Mouse (Mus musculus) heart, embryonic 13.5 days (tissue): Measurements from ENCODE around the gene Inha. TPM values are rescaled to one million over a fixed set of nuclear protein-coding genes. Genes with fewer than 3 reads are reported as not detected.
A peak's percentile ranks its signal among the peaks of the same experiment; 100 is the strongest.

Experiments used
- ATAC-seq: fragments of 200-750 bp; cut with Nextera tagmentation; 2 replicates; pipeline ENCODE4 v1.8.0; 2017; ENCODE audit warnings: moderate TSS enrichment; ENCODE audit not compliant: insufficient number of reproducible peaks, low FRiP score, low TSS enrichment; ENCODE audit errors: extremely low read depth
- H3K27ac ChIP-seq: fragments of 300-500 bp; sonication (generic); replicated peaks from 2 replicates; pipeline ENCODE4 v1.5.1; 2015; ENCODE audit warnings: moderate library complexity, mild to moderate bottlenecking, inconsistent platforms
- H3K27me3 ChIP-seq: fragments of 300-500 bp; sonication (generic); replicated peaks from 2 replicates; pipeline ENCODE4 v1.6.1; 2015; ENCODE audit warnings: mild to moderate bottlenecking, inconsistent platforms
- H3K36me3 ChIP-seq: fragments of 300-500 bp; sonication (generic); 2 replicates; pipeline ENCODE4 v1.6.1; 2015; ENCODE audit warnings: mild to moderate bottlenecking, inconsistent platforms
- H3K4me1 ChIP-seq: fragments of 300-500 bp; sonication (generic); 2 replicates; pipeline ENCODE4 v1.6.1; 2015; ENCODE audit warnings: inconsistent platforms
- H3K4me2 ChIP-seq: fragments of 300-500 bp; sonication (generic); 2 replicates; pipeline ENCODE4 v1.6.1; 2015; ENCODE audit warnings: inconsistent platforms, mild to moderate bottlenecking, moderate library complexity
- H3K4me3 ChIP-seq: fragments of 300-500 bp; sonication (generic); 2 replicates; pipeline ENCODE4 v1.5.1; 2015; ENCODE audit warnings: moderate library complexity, mild to moderate bottlenecking, inconsistent platforms
- H3K9ac ChIP-seq: fragments of 300-500 bp; sonication (generic); 2 replicates; pipeline ENCODE4 v1.6.1; 2015; ENCODE audit warnings: inconsistent platforms, mild to moderate bottlenecking, moderate library complexity
- H3K9me3 ChIP-seq: fragments of 300-500 bp; sonication (generic); 2 replicates; pipeline ENCODE4 v1.6.1; 2016; ENCODE audit warnings: inconsistent platforms
- WGBS: fragments of 180-500 bp; shearing (Covaris S2); methylation state at CpG from one replicate; pipeline ENCODE4 v1.1.7; 2015; ENCODE audit warnings: mixed read lengths; 5-methylcytosine and 5-hydroxymethylcytosine counted together
- polyA plus RNA-seq: library from polyadenylated mRNA; unstranded; fragments of >200 nt; fragmentation: Nextera tagmentation; extraction: Ambion mirVana; gene quantifications from 2 replicates; pipeline ENCODE4 v1.2.1, GENCODE M21; 2015

Gene Inha
- polyA plus RNA-seq = 5.5 and 6.0 TPM in 2 replicates

DNA sequence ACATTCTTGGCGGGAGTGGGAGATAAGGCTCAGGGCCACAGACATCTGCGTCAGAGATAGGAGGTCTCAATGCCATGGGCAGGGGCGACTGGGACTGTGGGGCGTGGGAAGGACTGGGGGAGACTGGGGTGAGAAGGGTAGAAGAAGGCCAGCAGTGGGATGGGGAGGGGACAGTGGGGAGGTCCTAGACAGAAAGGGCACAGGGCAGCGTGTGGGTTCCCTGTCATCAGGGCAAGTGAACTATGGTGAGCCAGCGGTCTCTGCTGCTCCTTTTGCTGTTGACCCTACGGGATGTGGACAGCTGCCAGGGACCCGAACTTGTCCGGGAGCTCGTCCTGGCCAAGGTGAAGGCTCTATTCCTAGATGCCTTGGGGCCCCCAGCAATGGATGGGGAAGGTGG is at the start of gene Inha:
Inha (plus strand) TSS at position 72 of the 400 bp plus-strand sequence.
- peak within 1 kb of the TSS; percentile 97 for H3K4me3 ChIP-seq
- ATAC-seq = no peak
- H3K4me1 ChIP-seq = peaks cover 71% of the 10 kb centered on the region
- peaks cover 30% of the 10 kb centered on the region for H3K36me3 ChIP-seq
- peak within 1 kb of the TSS; percentile 100 for H3K27ac ChIP-seq
- peak within 1 kb of the TSS; percentile 100 for H3K9ac ChIP-seq
- H3K4me2 ChIP-seq = peak within 1 kb of the TSS; percentile 91
- H3K27me3 ChIP-seq = no peaks in the 10 kb centered on the region
- 24% methylated on average over 10 of the region's 10 CpGs for WGBS
- no peaks in the 10 kb centered on the region for H3K9me3 ChIP-seq

GRCm38 (mm10) chr1:75457710-75458024 is 49.2 kb upstream of the Inha start:
- Histone ChIP-seq H3K9ac (peak overlapping the region; percentile 77; the same call in 1 of the 2 replicates), H3K9me3 (no peaks in the 10 kb centered on the region), H3K4me1 (peaks cover 31% of the 10 kb centered on the region), H3K36me3 (no peaks in the 10 kb centered on the region), H3K4me2 (peak overlapping the region; percentile 73), H3K27me3 (peaks cover 79% of the 10 kb centered on the region), H3K4me3 (peak overlapping the region; percentile 48), H3K27ac (peak overlapping the region; percentile 74; the same call in 1 of the 2 replicates)
- ATAC-seq = no peak
- 2% methylated on average over 8 of the region's 10 CpGs for WGBS

GRCm38 (mm10) chr1:75458025-75458788 is 48.7 kb upstream of the Inha start:
- Histone ChIP-seq H3K36me3 (no peaks in the 10 kb centered on the region), H3K9me3 (no peaks in the 10 kb centered on the region), H3K4me3 (peak overlapping the region; percentile 48), H3K9ac (peak overlapping the region; percentile 77), H3K4me2 (peak overlapping the region; percentile 73), H3K4me1 (peaks cover 34% of the 10 kb centered on the region), H3K27me3 (peaks cover 74% of the 10 kb centered on the region), H3K27ac (peak overlapping the region; percentile 74)
- ATAC-seq = peak; percentile 37; the same call in 1 of the 2 replicates
- WGBS = 2% methylated on average over 42 of the region's 42 CpGs

GRCm38 (mm10) chr1:75458789-75459684 is 47.8 kb upstream of the Inha start:
- H3K27ac ChIP-seq = peak overlapping the region; percentile 74
- H3K27me3 ChIP-seq = peaks cover 66% of the 10 kb centered on the region
- H3K36me3 ChIP-seq = no peaks in the 10 kb centered on the region
- ATAC-seq = no peak
- H3K4me2 ChIP-seq = peak overlapping the region; percentile 73
- H3K9me3 ChIP-seq = no peaks in the 10 kb centered on the region
- peaks cover 43% of the 10 kb centered on the region for H3K4me1 ChIP-seq
- H3K4me3 ChIP-seq = peak overlapping the region; percentile 48
- WGBS = 13% methylated on average over 23 of the region's 23 CpGs
- peak overlapping the region; percentile 77 for H3K9ac ChIP-seq

- no peak for ATAC-seq
Measured at GRCm38 (mm10) chr1:75460297-75460696, 46.6 kb upstream of the Inha start.

GRCm38 (mm10) chr1:75462636-75463035 is 44.2 kb upstream of the Inha start:
- Histone ChIP-seq H3K9ac (no peak overlapping the region), H3K4me2 (no peak overlapping the region), H3K9me3 (no peaks in the 10 kb centered on the region), H3K27ac (no peak overlapping the region), H3K4me3 (no peak overlapping the region), H3K27me3 (peaks cover 64% of the 10 kb centered on the region), H3K4me1 (peaks cover 47% of the 10 kb centered on the region), H3K36me3 (no peaks in the 10 kb centered on the region)
- ATAC-seq = no peak
- 56% methylated on average over 1 of the region's 1 CpGs for WGBS

More at GRCm38 (mm10) chr1:75460297-75460696, 46.6 kb upstream of the Inha start:
- Histone ChIP-seq H3K4me3 (no peak overlapping the region), H3K9me3 (no peaks in the 10 kb centered on the region), H3K4me1 (peaks cover 53% of the 10 kb centered on the region), H3K9ac (no peak overlapping the region), H3K4me2 (no peak overlapping the region), H3K36me3 (no peaks in the 10 kb centered on the region), H3K27ac (no peak overlapping the region), H3K27me3 (peaks cover 66% of the 10 kb centered on the region)
- WGBS = 46% methylated on average over 7 of the region's 7 CpGs

GRCm38 (mm10) chr1:75463652-75464204 is 43.1 kb upstream of the Inha start:
- no peak overlapping the region for H3K4me3 ChIP-seq
- peaks cover 64% of the 10 kb centered on the region for H3K27me3 ChIP-seq
- no peaks in the 10 kb centered on the region for H3K9me3 ChIP-seq
- no peak for ATAC-seq
- H3K36me3 ChIP-seq = no peaks in the 10 kb centered on the region
- H3K4me2 ChIP-seq = no peak overlapping the region
- H3K27ac ChIP-seq = peak overlapping the region; percentile 29; the same call in 1 of the 2 replicates
- WGBS = 44% methylated on average over 5 of the region's 5 CpGs
- peak overlapping the region; percentile 29 for H3K9ac ChIP-seq
- H3K4me1 ChIP-seq = peaks cover 36% of the 10 kb centered on the region

- H3K4me3 ChIP-seq = no peak overlapping the region
- H3K4me1 ChIP-seq = peaks cover 27% of the 10 kb centered on the region
- peak overlapping the region; percentile 35; the same call in 1 of the 2 replicates for H3K4me2 ChIP-seq
- no peak overlapping the region for H3K27ac ChIP-seq
- no peaks in the 10 kb centered on the region for H3K36me3 ChIP-seq
- no peak for ATAC-seq
- no peaks in the 10 kb centered on the region for H3K9me3 ChIP-seq
- peaks cover 76% of the 10 kb centered on the region for H3K27me3 ChIP-seq
- H3K9ac ChIP-seq = peak overlapping the region; percentile 69
- 8% methylated on average over 14 of the region's 14 CpGs for WGBS
Measured at GRCm38 (mm10) chr1:75467215-75467927, 39.5 kb upstream of the Inha start.

DNA sequence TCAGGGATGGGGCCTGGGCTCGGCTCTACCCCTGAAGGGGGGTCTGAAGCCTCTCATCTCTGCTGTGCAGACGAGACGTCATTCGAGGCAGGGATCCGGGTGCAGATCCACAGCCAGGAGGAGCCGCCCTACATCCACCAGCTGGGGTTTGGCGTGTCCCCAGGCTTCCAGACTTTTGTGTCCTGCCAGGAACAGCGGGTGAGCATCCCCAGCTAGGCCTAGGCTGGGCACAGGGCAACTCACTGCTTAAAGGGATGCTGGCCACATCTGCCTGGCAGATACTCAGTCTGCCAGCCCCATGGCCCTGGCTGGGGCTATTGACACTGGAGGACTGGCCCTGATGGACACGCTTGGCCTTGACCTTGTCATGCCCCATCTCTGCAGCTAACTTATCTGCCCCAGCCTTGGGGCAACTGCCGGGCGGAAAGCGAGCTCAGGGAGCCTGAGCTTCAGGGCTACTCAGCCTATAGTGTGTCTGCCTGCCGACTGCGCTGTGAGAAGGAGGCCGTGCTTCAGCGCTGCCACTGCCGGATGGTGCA is 37.5 kb upstream of the Inha start:
- Histone ChIP-seq H3K27ac (no peak overlapping the region), H3K9me3 (no peaks in the 10 kb centered on the region), H3K36me3 (peaks cover 16% of the 10 kb centered on the region), H3K4me1 (peaks cover 11% of the 10 kb centered on the region), H3K9ac (no peak overlapping the region), H3K4me2 (no peak overlapping the region), H3K27me3 (peaks cover 93% of the 10 kb centered on the region), H3K4me3 (no peak overlapping the region)
- WGBS = 68% methylated on average over 17 of the region's 17 CpGs
- ATAC-seq = no peak

DNA sequence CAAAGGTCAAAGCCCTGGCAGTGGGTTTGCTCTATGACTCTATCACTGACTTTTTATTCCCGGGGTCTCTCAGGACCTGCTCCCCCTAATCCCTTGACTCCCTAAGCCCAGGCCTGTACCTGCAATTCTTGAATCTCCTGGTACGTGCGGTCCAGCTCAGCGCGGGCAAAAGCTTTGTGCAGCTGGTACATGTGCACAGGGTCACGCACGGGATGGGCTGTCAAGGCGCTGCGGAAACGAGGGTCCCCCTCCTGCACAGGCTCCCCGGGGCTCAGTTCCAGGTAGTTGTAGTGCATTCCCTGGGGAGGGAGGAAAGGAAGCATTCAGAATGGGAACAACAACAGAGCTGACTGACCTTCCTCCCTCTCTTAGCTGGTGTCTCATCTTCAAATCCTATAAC is 30.4 kb upstream of the Inha start:
- Histone ChIP-seq H3K9ac (no peak overlapping the region), H3K27me3 (peaks cover 70% of the 10 kb centered on the region), H3K36me3 (peaks cover 44% of the 10 kb centered on the region), H3K4me1 (peaks cover 24% of the 10 kb centered on the region), H3K4me2 (no peak overlapping the region), H3K9me3 (no peaks in the 10 kb centered on the region), H3K4me3 (no peak overlapping the region), H3K27ac (no peak overlapping the region)
- ATAC-seq = no peak
- 92% methylated on average over 11 of the region's 11 CpGs for WGBS
